Mouse (Mus musculus): ENCODE data around the gene Enox1.

The Enox1 gene

DNA sequence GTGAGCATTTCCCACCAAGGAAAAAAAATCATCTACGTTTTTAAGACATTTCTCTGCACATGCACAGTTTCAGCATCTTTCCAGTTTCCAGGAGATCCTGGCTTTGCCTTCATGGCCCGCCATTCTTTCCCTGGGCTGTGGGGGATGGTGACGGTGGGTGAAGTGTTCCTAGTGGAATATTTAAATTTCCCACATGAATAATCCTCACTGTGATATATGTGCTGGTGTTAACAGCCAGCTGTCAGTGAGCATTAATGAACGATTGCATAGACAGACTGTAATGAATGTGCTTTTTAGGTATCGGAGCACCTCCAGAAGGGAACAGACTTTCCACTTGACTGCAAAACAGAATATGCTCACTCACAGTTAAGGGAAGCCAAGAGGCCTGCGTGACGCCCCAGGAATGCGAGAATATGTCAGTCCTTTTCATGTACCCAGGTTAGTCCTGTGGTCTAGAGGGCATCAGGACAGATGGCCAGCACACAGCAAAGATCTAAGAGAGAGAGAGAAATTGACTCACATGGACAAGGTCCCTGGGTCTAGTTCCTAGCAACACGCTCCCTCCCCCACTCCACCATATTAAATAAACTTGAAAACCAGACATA, 558.5 kb downstream of the Enox1 start:
- DNase-seq: no peak

DNA sequence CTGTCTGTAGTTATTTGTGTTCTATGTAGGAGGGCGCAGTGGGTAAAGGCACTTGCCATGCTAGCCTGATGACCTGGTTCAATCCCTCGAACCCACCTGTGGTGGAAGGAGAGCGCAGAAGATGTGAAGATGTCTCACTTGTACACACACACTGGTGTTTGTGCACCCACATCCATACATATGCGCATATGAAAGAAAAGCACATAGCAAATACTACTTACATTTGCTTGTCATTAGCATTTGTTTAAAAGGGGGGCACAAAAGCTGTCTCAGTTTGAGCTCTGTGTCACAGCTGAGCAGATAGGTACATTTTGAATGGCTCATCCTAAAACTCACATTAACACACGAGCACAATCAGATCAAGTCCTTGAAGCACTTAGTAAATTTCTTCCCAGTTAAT, 560.4 kb downstream of the Enox1 start:
- no peak for DNase-seq

DNA sequence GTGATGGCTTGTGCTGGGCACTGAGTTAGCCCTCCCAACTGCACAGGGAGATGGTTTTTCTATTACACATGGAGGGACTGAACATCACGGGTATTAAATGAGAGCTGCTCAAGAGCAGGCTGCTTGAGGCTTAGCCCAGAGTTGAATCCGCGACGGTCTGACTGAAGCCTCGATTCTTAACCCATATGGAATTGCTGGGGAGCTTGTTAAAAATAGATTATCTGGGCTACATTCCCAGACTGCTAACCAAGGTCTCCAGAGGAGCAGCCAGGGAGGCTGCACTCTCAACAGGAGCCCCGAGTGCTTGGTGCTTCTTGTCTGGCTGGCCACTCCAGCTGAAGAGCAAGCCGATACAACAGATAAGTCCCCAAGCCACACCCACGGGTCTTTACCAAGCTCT, 562.3 kb downstream of the Enox1 start:
- no peak for DNase-seq

DNA sequence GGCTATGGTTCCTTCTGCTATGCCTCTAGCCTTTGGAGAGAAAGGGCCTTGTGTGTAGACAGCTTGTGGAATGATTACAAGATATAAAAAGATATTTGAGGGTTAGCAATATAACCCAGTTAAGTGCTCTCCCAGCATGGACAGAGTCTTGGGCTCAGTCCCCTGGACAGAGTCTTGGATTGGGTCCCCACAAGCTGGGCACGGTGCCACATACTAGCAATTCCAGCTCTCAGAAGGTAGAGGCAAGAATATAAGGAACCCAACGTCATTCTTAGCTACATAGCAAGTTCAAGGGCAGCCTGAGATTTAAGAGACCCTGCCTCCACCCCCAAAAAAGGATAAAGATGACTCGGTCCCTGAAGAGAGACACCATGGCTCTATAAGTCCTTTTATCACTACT, 581.5 kb downstream of the Enox1 start:
- DNase-seq: no peak

DNA sequence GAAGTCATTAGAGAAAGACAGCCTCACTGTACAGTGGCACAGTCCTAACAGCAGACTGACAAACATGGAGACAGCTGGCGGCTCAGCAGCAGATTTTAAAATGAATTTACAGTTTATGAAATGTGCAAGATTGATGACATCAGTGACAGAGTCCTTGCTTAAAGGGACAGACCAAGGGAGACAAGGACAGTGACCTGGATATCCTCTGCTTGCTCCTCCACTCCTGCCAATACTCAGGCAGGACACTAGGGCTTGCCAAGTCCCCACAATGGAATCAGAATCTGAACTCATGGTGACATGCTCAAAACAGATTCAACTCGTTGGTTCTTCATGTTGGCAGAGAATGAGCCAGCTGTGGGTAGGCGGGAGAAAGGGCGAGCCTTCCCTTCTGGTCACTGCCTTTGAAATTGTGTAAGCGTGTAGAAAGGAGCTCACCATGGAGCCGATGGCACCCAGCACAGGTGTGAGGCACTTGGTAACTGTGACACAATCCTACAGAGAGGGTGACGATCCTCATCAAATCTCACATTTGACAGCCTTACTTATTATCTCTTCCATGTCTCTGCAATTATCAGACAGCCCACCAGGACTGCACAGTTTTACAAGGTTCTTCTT, 582.3 kb downstream of the Enox1 start:
- DNase-seq: no peak

DNA sequence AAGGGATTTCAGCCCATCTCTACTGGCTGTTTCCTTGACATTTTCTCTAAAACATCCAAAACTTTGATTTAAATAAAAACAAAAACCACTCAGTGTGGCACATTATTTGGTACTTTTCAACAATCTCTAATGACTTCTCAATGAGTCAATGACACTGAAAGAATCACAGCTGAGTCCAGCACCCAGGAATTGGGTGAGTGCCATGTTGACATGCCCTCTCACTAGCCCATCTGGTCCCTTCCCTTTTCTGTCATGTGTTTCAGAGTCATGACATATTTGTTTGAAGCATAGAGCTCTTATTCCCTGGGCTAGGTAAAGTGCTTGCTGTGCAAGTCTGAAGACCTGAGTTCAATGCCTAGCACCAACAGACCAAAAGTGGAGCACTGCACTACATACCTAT, 582.8 kb downstream of the Enox1 start:
- DNase-seq: no peak

DNA sequence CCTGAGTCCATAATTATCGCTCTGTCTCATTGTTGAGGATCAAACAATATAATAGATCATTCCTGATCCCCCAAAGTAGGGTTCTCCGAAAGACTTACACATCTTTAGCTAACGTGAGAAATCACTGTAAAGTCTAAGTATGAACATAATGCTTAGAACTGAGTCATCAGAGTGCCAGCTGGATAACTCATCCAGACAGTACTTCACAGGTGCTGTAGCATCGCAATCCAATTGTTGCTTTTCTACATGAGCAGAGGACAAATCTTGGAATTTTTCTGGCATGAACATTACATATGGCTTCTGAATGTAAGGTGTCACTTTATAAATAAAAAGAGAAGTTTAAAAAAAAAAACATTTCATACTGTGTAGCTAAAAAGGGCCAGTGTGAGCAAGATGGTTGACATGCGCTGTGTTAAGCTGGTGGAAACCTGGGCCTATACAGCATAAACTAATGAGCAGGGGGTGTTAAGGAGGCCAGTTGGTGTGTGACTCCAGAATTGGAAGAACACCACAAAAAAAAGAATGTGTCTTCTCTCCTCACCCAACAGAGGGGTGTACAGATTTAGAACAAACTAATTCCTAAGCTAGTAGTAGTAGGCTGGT, 588.2 kb downstream of the Enox1 start:
- no peak for DNase-seq

DNA sequence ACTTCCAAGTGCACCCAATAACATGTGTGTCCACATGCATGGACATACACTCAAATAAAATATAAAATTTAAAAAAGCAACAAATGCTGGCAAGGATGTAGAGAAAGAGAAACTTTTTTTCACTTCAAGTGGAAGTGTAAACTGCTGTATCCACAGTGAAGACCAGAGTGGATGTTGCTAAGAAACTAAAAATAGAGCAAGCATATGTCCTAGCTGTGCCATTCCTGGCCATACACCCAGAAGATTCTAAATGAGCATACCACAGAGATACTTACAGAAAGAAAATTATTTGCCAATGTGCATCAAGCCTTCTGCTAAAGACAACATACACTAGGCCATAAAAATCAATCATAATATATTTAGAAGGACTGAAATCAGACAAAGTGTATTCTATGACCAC, 592.4 kb downstream of the Enox1 start:
- no peak for DNase-seq

All from lung, postnatal 10 days (tissue).